Mouse (Mus musculus): ENCODE data around the gene Pak6. TPM values are rescaled to one million over a fixed set of nuclear protein-coding genes. Genes with fewer than 3 reads are reported as not detected.

The Pak6 gene
- polyA plus RNA-seq, 1 experiment from 2014 or later = 1.5 TPM

DNA sequence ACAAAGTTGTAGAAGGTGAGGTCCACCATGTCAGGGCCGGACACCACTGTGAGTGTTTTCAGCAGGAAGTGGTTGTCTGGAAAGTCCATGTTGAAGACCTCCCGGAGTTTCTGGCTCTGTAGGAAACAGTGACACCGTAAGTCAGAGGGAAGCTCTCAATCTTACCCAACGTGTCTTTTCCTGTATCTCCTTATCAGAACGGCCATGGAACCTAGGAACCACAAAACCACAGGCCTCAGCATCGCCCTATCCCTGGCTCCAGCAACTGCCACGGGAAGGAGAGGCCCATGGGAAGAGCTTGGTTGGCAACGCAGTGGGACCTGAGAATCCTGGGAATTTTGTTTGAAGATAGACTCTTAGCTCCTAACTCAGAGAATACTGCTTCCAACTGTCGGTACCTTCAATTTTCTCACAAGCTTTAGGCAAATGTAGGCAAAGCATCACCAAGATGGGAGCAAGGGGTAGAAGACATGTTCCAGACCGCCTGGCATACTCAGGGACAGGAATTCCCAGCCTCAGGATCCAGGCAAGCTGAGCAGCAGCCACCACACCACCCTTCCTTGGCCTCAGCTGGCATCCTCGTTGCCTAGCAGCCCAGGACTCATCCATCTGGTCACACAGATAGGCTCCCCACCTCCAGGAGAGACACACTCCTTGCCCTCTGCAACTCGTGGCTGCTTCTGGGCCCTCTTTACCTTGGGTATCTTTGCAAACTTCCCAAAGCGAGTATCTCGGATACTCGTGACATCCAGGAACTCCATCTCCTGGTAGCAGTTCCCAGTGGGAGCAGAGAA, 60.8 kb downstream of the Pak6 start:
- no peak for ATAC-seq (ENCODE audit: insufficient number of reproducible peaks, insufficient read depth, low FRiP score, low TSS enrichment)
- H3K9me3 ChIP-seq = no peaks in the 10 kb centered on the region
- peaks cover 29% of the 10 kb centered on the region for H3K27me3 ChIP-seq
- H3K4me3 ChIP-seq = no peak overlapping the region
- no peak overlapping the region for H3K9ac ChIP-seq
- 84% methylated on average over 15 of the region's 15 CpGs for WGBS
- H3K36me3 ChIP-seq = no peaks in the 10 kb centered on the region
- peaks cover 10% of the 10 kb centered on the region for H3K4me1 ChIP-seq
- no peak overlapping the region for H3K4me2 ChIP-seq (replicated peaks)
- no peak overlapping the region for H3K27ac ChIP-seq

DNA sequence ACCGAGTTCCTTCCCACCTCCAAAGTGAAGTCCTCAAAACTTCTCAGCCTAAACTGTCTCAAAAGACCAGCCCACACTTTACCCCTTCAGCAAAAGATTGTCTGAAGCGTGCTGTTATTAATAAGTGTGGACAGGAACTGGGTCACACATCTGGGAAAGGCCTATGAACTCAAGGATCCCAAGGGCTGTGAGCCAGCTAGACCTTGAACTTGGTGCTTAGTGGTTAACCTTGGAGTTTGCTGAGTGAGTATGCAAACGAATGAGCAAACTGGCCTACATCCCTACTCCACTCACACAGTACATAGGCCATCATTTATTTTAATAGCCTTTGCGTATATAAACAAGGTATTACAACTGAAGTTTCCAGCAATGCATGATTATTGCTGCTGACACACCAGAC, 62.4 kb downstream of the Pak6 start:
- WGBS = 82% methylated on average over 4 of the region's 4 CpGs
- H3K9me3 ChIP-seq = no peaks in the 10 kb centered on the region
- H3K36me3 ChIP-seq = no peaks in the 10 kb centered on the region
- ATAC-seq (ENCODE audit: insufficient number of reproducible peaks, insufficient read depth, low FRiP score, low TSS enrichment) = no peak
- peaks cover 16% of the 10 kb centered on the region for H3K4me1 ChIP-seq
- H3K27ac ChIP-seq = no peak overlapping the region
- no peak overlapping the region for H3K4me2 ChIP-seq (replicated peaks)
- no peak overlapping the region for H3K9ac ChIP-seq
- H3K4me3 ChIP-seq = no peak overlapping the region
- H3K27me3 ChIP-seq = peaks cover 30% of the 10 kb centered on the region

DNA sequence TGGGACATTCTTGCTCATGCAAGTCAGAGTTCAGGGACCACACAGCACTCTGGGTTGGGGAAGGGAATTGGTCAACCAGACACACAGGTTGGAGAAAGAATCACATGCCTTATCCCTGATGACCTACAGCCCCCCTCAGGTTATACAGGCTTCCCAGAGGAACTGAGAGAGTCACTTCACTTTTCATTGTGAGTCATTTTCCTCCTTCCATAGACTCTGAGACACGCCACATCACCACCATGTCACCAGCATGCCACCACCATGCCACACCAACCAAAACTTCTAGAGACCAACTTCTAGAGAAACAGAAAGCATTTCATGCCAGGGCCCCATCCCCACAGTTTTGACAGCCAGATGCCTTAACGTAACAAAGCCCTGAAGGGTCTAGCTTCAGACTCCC, 63.8 kb downstream of the Pak6 start:
- H3K4me3 ChIP-seq = no peak overlapping the region
- no peak overlapping the region for H3K27ac ChIP-seq
- H3K4me1 ChIP-seq = peaks cover 17% of the 10 kb centered on the region
- no peaks in the 10 kb centered on the region for H3K36me3 ChIP-seq
- 85% methylated on average over 2 of the region's 2 CpGs for WGBS
- no peak overlapping the region for H3K9ac ChIP-seq
- peaks cover 38% of the 10 kb centered on the region for H3K27me3 ChIP-seq
- ATAC-seq (ENCODE audit: insufficient number of reproducible peaks, insufficient read depth, low FRiP score, low TSS enrichment) = no peak
- H3K9me3 ChIP-seq = no peaks in the 10 kb centered on the region
- no peak overlapping the region for H3K4me2 ChIP-seq (replicated peaks)

DNA sequence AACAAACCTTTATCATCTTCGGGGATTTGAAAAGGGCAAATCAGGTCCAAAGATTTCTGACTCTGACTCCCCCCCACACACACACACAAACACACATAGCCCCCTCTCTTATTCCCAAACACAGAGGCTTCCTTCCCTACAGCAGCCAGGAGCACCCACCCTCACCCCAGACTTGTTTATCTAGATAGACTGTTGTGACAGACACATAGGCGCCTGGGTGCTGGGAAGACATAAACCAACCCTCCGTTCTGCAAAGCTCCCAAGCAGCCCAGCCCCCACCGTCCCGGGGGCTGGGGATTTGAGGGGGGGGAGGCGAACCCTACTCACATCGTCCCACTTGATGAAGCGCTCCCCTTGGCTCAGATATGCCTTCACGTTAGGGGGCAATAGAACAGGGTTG, 64.8 kb downstream of the Pak6 start:
- Histone ChIP-seq H3K4me1 (peaks cover 17% of the 10 kb centered on the region), H3K27ac (no peak overlapping the region), H3K9ac (no peak overlapping the region), H3K36me3 (no peaks in the 10 kb centered on the region), H3K4me2 (replicated peaks) (no peak overlapping the region), H3K4me3 (no peak overlapping the region), H3K27me3 (peaks cover 39% of the 10 kb centered on the region), H3K9me3 (no peaks in the 10 kb centered on the region)
- WGBS = 20% methylated on average over 9 of the region's 9 CpGs
- ATAC-seq (ENCODE audit: insufficient number of reproducible peaks, insufficient read depth, low FRiP score, low TSS enrichment) = no peak

DNA sequence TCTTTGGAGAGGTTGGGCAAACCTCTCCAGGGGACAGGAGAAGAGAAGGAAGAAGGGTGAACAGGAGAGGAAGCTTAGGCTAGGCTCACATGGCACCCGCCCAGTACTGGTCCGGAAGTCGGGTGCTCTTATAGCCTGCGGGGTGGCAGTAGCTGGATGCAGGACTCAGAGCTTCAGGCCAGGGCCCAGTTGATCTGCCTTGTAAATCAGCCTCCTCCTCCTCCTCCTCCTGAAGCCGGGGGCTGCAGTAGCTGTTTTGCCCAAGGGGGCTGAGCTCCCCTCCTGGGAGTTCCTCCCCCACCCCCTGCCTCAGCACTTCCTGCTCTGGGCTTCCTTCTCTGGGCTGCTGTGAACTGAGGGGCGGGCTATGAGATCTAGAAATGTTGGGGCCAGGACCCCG, 65.2 kb downstream of the Pak6 start, which contains the start of gene Plcb2:
Gene Plcb2 (minus strand): TSS at position 102 of the 400 bp plus-strand sequence.
- Histone ChIP-seq H3K4me3 (no peak within 1 kb of the TSS), H3K9me3 (no peaks in the 10 kb centered on the region), H3K36me3 (no peaks in the 10 kb centered on the region), H3K27me3 (peaks cover 40% of the 10 kb centered on the region), H3K4me1 (peaks cover 17% of the 10 kb centered on the region), H3K27ac (no peak within 1 kb of the TSS), H3K9ac (no peak within 1 kb of the TSS), H3K4me2 (replicated peaks) (no peak within 1 kb of the TSS)
- no peak; the same call in 1 of the 2 replicates for ATAC-seq (ENCODE audit: insufficient number of reproducible peaks, insufficient read depth, low FRiP score, low TSS enrichment)
- 9% methylated on average over 7 of the region's 7 CpGs for WGBS

DNA sequence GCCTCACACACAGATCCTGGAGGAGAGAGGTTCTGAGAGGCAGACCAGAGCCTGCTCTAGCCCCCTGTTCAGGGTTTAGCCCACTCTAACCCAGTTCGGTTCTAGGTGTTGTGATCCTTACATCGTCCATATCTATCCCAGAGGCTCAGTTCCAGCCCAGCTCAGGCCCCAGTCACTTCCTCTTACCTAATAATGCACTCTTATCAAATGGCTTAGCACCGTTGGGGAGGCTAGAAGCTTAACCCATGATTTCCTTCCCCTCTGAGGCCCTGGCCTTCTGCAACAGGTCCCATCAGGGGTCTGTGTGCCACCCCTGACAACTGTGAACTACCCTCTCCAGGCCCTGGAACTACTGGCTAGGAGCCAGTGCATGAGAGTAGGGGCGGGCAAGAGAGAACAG, 66.1 kb downstream of the Pak6 start:
- ATAC-seq (ENCODE audit: insufficient number of reproducible peaks, insufficient read depth, low FRiP score, low TSS enrichment) = no peak
- no peaks in the 10 kb centered on the region for H3K9me3 ChIP-seq
- WGBS = 51% methylated on average over 4 of the region's 4 CpGs
- peaks cover 17% of the 10 kb centered on the region for H3K4me1 ChIP-seq
- no peak overlapping the region for H3K27ac ChIP-seq
- H3K27me3 ChIP-seq = peaks cover 38% of the 10 kb centered on the region
- no peak overlapping the region for H3K4me3 ChIP-seq
- no peak overlapping the region for H3K4me2 ChIP-seq (replicated peaks)
- H3K9ac ChIP-seq = no peak overlapping the region
- H3K36me3 ChIP-seq = no peaks in the 10 kb centered on the region

DNA sequence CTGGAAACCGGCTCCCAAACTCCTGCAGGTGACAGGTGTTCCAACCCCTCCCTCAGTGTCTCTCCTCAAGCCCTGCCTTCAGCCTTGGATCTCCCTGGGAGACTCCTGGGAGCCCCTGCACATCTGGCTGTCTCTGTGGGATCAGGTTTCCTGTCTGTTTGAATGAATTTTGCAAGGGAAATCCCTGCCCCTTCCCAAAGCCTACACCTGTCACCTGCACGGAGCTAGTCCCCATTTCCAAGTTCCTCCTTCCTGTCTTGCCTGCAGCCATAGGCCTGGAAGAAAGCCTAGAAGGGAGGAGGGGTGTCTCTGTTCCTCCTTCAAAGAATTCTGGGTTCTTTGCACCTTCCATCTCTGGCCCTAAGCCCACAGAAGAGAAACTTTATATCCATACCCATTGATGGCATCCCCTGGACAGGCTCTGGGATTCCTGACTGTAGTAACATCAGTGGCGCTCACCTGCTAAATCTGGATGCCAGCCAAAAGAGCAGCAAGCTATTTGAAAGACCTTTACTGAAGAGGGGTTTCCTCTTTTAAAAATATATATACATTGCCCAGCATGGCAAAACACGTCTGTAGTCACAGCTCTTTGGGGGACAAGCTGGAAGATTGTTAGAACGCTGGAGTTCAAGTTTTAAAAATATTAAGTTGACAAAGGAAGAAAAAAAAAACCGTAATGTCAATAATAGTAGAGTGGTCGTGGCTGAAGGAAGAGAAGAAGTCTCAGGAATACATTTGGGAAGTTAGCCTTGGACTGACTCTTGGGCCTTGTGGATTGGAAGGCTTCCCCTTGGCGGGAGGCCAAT, 66.9 kb downstream of the Pak6 start:
- H3K4me2 ChIP-seq (replicated peaks) = no peak overlapping the region
- WGBS = 24% methylated on average over 8 of the region's 8 CpGs
- no peaks in the 10 kb centered on the region for H3K9me3 ChIP-seq
- H3K36me3 ChIP-seq = no peaks in the 10 kb centered on the region
- H3K27me3 ChIP-seq = peaks cover 35% of the 10 kb centered on the region
- no peak overlapping the region for H3K9ac ChIP-seq
- no peak overlapping the region for H3K27ac ChIP-seq
- peaks cover 17% of the 10 kb centered on the region for H3K4me1 ChIP-seq
- H3K4me3 ChIP-seq = no peak overlapping the region
- no peak for ATAC-seq (ENCODE audit: insufficient number of reproducible peaks, insufficient read depth, low FRiP score, low TSS enrichment)

DNA sequence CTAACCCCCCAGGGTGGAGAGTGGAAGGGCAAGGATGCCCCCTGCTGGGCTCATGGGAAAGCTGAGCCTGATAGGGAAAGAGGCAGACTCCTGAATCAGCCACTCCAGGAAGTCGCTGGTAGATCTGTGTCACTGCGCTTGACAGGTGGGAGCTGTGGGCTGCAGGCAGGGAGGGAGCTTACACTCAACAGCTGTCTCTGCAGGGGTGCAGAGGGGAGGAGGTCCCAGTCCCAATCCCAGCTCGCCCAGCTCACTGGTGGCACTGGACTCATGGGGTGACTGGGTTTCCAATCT, 67.5 kb downstream of the Pak6 start:
- Histone ChIP-seq H3K27me3 (peaks cover 35% of the 10 kb centered on the region), H3K9ac (no peak overlapping the region), H3K27ac (no peak overlapping the region), H3K4me3 (no peak overlapping the region), H3K9me3 (no peaks in the 10 kb centered on the region), H3K36me3 (no peaks in the 10 kb centered on the region), H3K4me1 (peaks cover 17% of the 10 kb centered on the region), H3K4me2 (replicated peaks) (no peak overlapping the region)
- WGBS = 12% methylated on average over 3 of the region's 3 CpGs
- ATAC-seq (ENCODE audit: insufficient number of reproducible peaks, insufficient read depth, low FRiP score, low TSS enrichment) = no peak

DNA sequence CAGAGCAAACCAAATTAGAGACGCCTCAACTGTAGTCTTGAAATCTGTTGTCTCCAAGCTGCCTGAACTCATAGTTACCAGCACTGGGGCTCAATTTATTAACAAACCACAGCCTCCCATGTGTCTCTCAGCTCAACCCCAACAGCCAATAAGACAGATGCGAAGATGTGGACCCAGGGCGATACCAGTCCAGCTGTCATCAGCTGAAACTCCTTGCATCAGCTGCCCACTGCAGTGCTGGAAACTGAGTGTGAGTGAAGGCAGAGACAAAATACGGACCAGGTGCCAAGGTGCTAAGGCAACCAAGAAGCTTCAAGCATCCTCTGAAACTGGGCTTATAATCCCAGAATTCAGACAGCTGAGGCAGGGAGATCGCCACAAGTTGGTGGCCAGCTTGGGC, 68.9 kb downstream of the Pak6 start:
- Histone ChIP-seq H3K4me3 (no peak overlapping the region), H3K4me1 (peaks cover 17% of the 10 kb centered on the region), H3K27me3 (peaks cover 34% of the 10 kb centered on the region), H3K36me3 (no peaks in the 10 kb centered on the region), H3K4me2 (replicated peaks) (no peak overlapping the region), H3K9ac (no peak overlapping the region), H3K27ac (no peak overlapping the region), H3K9me3 (no peaks in the 10 kb centered on the region)
- 78% methylated on average over 5 of the region's 5 CpGs for WGBS
- ATAC-seq (ENCODE audit: insufficient number of reproducible peaks, insufficient read depth, low FRiP score, low TSS enrichment) = no peak

DNA sequence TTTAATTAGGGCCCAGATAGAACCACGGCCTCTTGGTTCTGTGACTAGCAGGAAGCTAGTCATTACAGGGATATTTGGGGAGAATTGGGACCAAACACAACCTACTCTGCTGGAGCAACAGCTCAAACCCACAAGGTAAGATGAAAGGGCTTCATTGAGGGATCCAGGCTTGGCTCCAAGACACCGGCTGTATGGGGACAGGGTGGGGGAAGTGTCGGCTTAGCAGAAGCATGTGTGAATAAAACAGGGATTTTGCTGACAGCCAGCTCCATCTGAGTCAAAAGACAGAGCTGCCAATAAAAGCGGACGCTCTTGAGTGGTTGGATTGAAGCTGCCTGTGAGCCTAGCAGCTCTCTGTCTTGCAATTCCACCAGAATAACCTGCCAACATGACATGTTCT, 70.2 kb downstream of the Pak6 start:
- no peaks in the 10 kb centered on the region for H3K9me3 ChIP-seq
- H3K4me1 ChIP-seq = peaks cover 12% of the 10 kb centered on the region
- no peak overlapping the region for H3K27ac ChIP-seq
- no peak for ATAC-seq (ENCODE audit: insufficient number of reproducible peaks, insufficient read depth, low FRiP score, low TSS enrichment)
- H3K27me3 ChIP-seq = peaks cover 23% of the 10 kb centered on the region
- WGBS = 59% methylated on average over 5 of the region's 5 CpGs
- no peaks in the 10 kb centered on the region for H3K36me3 ChIP-seq
- no peak overlapping the region for H3K4me2 ChIP-seq (replicated peaks)
- H3K9ac ChIP-seq = no peak overlapping the region
- H3K4me3 ChIP-seq = no peak overlapping the region

DNA sequence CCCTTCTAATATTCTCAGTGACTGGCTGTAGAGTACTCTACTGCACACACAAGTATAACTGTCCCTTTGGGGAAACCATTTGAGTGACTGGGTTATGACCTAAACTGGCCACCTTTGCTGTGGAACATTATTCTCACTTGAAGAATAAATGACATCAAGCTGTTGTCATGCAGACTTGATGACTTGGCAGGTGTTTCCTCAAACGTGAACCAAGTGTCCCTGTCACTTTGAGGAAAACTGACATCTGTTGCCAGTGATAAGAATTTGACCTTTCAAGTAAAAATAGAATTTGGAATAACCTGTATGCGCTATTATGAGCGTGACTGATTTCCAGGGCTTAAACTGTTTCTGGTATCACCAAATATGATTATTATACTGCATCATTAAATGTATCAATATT, 77.2 kb downstream of the Pak6 start:
- 66% methylated on average over 3 of the region's 3 CpGs for WGBS
- H3K36me3 ChIP-seq = no peaks in the 10 kb centered on the region
- no peak overlapping the region for H3K4me3 ChIP-seq
- no peak for ATAC-seq (ENCODE audit: insufficient number of reproducible peaks, insufficient read depth, low FRiP score, low TSS enrichment)
- no peaks in the 10 kb centered on the region for H3K9me3 ChIP-seq
- no peak overlapping the region for H3K27ac ChIP-seq
- no peak overlapping the region for H3K9ac ChIP-seq
- no peak overlapping the region for H3K4me2 ChIP-seq (replicated peaks)
- peaks cover 6% of the 10 kb centered on the region; the same call in 1 of the 2 replicates for H3K4me1 ChIP-seq
- peaks cover 26% of the 10 kb centered on the region for H3K27me3 ChIP-seq

DNA sequence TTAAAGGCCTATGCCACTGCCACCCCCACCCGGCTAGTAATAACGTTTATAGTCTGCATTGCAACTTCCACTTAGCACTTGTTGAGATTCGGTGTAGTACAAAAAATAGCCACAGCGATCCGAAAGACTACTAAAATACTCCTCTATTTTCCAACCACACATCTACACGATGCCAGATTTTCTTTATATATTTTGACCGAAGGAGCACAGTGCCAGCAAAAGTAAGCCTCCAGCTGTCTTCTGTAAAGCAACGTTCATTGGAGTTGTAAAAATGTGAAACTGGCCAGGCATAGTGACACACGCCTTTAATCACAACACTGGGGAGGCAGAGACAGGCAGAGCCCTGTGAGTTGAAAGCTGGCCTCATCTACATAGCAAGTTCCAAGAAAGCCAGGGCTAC, 78.1 kb downstream of the Pak6 start:
- no peak overlapping the region for H3K4me3 ChIP-seq
- H3K36me3 ChIP-seq = no peaks in the 10 kb centered on the region
- no peaks in the 10 kb centered on the region for H3K9me3 ChIP-seq
- no peak overlapping the region for H3K4me2 ChIP-seq (replicated peaks)
- no peak overlapping the region for H3K27ac ChIP-seq
- ATAC-seq (ENCODE audit: insufficient number of reproducible peaks, insufficient read depth, low FRiP score, low TSS enrichment) = no peak
- 74% methylated on average over 9 of the region's 9 CpGs for WGBS
- H3K27me3 ChIP-seq = peaks cover 26% of the 10 kb centered on the region
- H3K9ac ChIP-seq = no peak overlapping the region
- H3K4me1 ChIP-seq = peaks cover 6% of the 10 kb centered on the region; the same call in 1 of the 2 replicates
